Mouse (Mus musculus) kidney, embryonic 14.5 days (tissue): Measurements from ENCODE around the gene Chic2. TPM values are rescaled to one million over a fixed set of nuclear protein-coding genes. Genes with fewer than 3 reads are reported as not detected.

Experiments used
- ATAC-seq: fragments of 200-750 bp; cut with Nextera tagmentation; 2 replicates; pipeline ENCODE4 v1.8.0; 2017; ENCODE audit warnings: moderate number of reproducible peaks, mild to moderate bottlenecking, moderate TSS enrichment, moderate library complexity; ENCODE audit not compliant: low FRiP score, low TSS enrichment
- H3K27ac ChIP-seq: fragments of 300-500 bp; sonication (generic); 2 replicates; pipeline ENCODE4 v1.5.1; 2014; ENCODE audit warnings: low read depth, mild to moderate bottlenecking, low read length, moderate library complexity, mixed read lengths
- H3K27me3 ChIP-seq: fragments of 300-500 bp; sonication (generic); 2 replicates; pipeline ENCODE4 v1.6.1; 2014; ENCODE audit warnings: mild to moderate bottlenecking, low read length; ENCODE audit not compliant: control insufficient read depth, insufficient read depth
- H3K36me3 ChIP-seq: fragments of 300-500 bp; sonication (generic); 2 replicates; pipeline ENCODE4 v1.6.1; 2014; ENCODE audit warnings: low read length, mixed read lengths; ENCODE audit not compliant: control insufficient read depth, insufficient read depth
- H3K4me1 ChIP-seq: fragments of 300-500 bp; sonication (generic); 2 replicates; pipeline ENCODE4 v1.6.1; 2014; ENCODE audit warnings: low read length, mixed read lengths; ENCODE audit not compliant: control insufficient read depth, insufficient read depth
- H3K4me2 ChIP-seq: fragments of 300-500 bp; sonication (generic); replicated peaks from 2 replicates; pipeline ENCODE4 v1.6.1; 2014; ENCODE audit warnings: low read depth, mild to moderate bottlenecking, low read length
- H3K4me3 ChIP-seq: fragments of 300-500 bp; sonication (generic); 2 replicates; pipeline ENCODE4 v1.5.1; 2014; ENCODE audit warnings: mild to moderate bottlenecking, low read length
- H3K9ac ChIP-seq: fragments of 300-500 bp; sonication (generic); 2 replicates; pipeline ENCODE4 v1.6.1; 2014; ENCODE audit warnings: low read depth, mild to moderate bottlenecking, low read length, moderate library complexity
- H3K9me3 ChIP-seq: fragments of 300-500 bp; sonication (generic); 2 replicates; pipeline ENCODE4 v1.6.1; 2016; ENCODE audit warnings: low read length; ENCODE audit not compliant: control insufficient read depth
- WGBS: fragments of 180-500 bp; shearing (Covaris S2); extraction: QIAGEN DNeasy Blood & Tissue Kit; methylation state at CpG from one replicate; pipeline ENCODE4 v1.1.7; 2014; 5-methylcytosine and 5-hydroxymethylcytosine counted together
- polyA plus RNA-seq: library from polyadenylated mRNA; unstranded; fragments of >200 nt; fragmentation: Nextera tagmentation; extraction: Ambion mirVana; gene quantifications from 2 replicates; pipeline ENCODE4 v1.2.1, GENCODE M21; 2014

Gene Chic2
- polyA plus RNA-seq, 1 experiment from 2014 or later: 51.8 TPM

DNA sequence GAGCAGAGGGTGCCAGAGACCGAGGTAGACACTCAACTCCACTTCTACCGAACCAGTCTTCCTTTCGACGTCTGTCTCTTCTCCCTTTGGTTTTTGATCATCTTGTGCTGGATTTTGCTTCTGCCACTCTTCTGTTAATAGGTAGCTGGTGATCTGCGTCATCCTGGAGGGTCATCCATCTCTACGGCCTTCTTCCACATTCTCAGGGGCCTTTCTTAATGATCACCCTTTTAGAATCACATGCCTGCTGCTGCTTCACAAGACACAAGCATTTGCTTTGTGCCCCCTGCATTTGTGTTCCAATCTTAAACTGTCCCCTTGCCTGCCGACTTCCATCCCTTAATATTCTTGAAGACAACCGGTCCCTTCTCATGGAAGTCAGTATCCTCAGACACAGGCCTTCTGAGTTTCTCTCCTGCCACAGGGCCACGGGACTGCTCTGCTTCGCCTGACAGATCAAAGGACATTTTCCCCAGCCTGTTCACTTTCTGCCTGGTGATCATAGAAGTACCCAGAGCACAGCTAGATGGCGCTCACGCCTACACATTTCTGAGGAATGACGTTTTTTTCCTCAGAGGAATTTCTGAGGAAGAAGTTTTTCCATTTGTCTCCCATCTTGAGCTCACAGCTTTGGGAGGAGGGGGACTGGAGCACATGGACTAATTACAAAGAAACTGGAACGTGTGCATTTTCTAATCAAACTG, 83.6 kb downstream of the Chic2 start:
- Histone ChIP-seq H3K9ac (no peak overlapping the region), H3K36me3 (no peaks in the 10 kb centered on the region), H3K27me3 (no peaks in the 10 kb centered on the region; the same call in 1 of the 2 replicates), H3K4me3 (no peak overlapping the region), H3K4me1 (0 out of 2 replicates have a peak, but pooled peaks cover 7% of the 10 kb centered on the region), H3K9me3 (no peaks in the 10 kb centered on the region), H3K27ac (no peak overlapping the region), H3K4me2 (no peak overlapping the region)
- 23% methylated on average over 14 of the region's 14 CpGs for WGBS
- peak; percentile 84; the same call in 1 of the 2 replicates for ATAC-seq

DNA sequence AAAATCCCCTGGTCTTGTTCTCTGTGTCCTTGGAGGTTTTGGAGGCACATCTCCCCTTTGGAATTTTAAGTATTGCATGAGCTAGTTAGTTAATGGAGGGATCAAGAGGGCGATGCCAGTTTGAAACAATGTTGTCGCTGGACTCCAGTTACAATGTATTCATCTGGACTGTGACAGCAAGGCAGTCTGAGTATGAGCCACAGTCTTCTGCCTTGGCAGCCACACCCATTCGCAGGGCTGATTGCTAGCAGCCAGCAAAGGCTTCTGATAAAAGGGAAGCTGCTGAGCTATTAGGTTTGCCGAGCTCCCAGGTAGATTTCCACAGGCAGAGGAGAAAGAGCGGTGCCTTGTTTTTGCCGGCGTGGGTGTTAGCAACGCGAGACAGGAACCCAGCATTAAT, 84.3 kb downstream of the Chic2 start:
- Histone ChIP-seq H3K9ac (no peak overlapping the region), H3K4me2 (no peak overlapping the region), H3K9me3 (no peaks in the 10 kb centered on the region), H3K27ac (no peak overlapping the region), H3K4me3 (no peak overlapping the region), H3K4me1 (0 out of 2 replicates have a peak, but pooled peaks cover 8% of the 10 kb centered on the region), H3K27me3 (no peaks in the 10 kb centered on the region; the same call in 1 of the 2 replicates), H3K36me3 (no peaks in the 10 kb centered on the region)
- 64% methylated on average over 9 of the region's 9 CpGs for WGBS
- ATAC-seq: no peak

DNA sequence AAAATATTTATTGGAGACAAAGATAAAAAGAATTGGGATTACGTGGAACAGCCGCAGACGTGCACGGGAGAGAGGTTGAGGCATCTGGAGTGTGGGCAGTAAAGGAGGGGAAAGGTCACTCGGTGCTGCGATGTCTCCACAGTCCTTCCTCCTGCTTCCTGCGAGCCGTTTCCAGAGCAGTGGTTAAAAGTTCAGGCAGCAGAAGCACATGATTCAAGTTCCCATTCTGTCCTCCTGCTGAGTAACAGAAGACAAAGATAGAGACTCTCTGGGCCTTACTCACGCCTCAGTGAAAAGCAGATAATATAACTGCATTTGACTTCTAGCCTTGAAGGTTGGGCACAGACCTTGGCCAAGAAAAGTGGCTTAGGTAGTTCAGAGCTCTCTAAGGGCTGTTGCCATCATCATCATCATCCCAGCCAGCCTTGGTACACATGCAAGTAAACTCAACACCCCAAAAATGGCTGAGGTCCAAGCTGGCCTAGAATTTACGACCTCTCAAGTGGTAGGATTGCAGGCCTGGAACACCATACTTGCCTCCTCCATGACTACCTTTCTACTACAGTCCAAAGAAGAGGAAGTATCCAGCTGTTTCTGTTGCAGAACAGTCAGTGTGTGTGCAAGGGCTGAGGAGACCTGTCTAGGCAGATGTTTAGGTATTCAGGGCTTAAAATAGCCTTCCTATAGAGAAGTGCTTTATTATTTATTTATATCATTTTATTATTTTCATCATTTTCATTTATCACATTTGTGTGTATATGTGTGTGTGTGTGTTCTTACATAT, 87.1 kb downstream of the Chic2 start:
- no peaks in the 10 kb centered on the region; the same call in 1 of the 2 replicates for H3K27me3 ChIP-seq
- no peak overlapping the region for H3K4me2 ChIP-seq
- H3K9ac ChIP-seq: no peak overlapping the region
- 0 out of 2 replicates have a peak, but pooled peaks cover 8% of the 10 kb centered on the region for H3K4me1 ChIP-seq
- no peaks in the 10 kb centered on the region for H3K9me3 ChIP-seq
- WGBS: 35% methylated on average over 10 of the region's 10 CpGs
- H3K4me3 ChIP-seq: no peak overlapping the region
- no peaks in the 10 kb centered on the region for H3K36me3 ChIP-seq
- no peak overlapping the region for H3K27ac ChIP-seq
- no peak for ATAC-seq

DNA sequence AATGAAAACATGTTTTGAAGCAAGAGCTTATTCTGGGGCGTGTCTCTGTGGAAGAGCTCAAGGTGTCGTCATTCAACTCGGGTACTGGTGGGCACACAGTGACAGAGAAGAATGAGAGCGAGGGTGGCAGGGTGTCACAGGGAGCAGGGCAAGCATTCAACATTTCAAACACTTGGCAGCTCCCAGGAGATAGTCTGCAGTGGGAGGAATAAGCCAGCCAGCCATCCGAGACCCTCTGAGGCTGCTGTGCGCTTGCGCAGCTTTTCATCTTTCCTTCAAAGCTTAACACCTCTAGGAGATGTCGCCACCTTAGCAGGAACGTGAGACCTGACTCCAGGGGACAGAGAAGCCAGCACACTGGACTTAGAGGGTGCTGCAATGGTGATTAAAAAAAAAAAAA, 88.2 kb downstream of the Chic2 start:
- Histone ChIP-seq H3K9me3 (no peaks in the 10 kb centered on the region), H3K36me3 (no peaks in the 10 kb centered on the region), H3K4me1 (0 out of 2 replicates have a peak, but pooled peaks cover 8% of the 10 kb centered on the region), H3K27me3 (no peaks in the 10 kb centered on the region; the same call in 1 of the 2 replicates), H3K4me3 (no peak overlapping the region), H3K4me2 (peak overlapping the region; percentile 26), H3K9ac (no peak overlapping the region), H3K27ac (no peak overlapping the region)
- WGBS: 10% methylated on average over 9 of the region's 9 CpGs
- no peak for ATAC-seq

DNA sequence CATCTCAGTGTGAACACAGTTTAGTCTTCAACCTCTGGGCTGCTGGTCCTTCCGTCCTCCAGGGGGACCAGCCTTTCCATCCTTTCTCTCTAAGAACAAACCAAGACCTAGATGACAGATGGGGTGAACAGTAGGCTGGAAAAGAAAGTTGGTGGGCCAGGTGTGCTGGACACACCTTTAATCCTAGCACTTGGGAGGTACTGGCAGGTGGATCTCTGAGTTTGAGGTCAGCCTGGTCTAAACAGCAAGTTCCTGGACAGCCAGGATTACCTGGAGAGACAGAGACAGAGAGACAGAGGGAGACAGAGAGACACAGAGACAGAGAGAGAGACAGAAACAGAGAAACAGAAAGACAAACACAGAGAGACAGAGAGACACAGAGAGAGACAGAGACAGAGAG, 89.0 kb downstream of the Chic2 start:
- Histone ChIP-seq H3K4me2 (no peak overlapping the region), H3K9me3 (no peaks in the 10 kb centered on the region), H3K36me3 (no peaks in the 10 kb centered on the region), H3K4me3 (no peak overlapping the region), H3K27me3 (no peaks in the 10 kb centered on the region; the same call in 1 of the 2 replicates), H3K9ac (no peak overlapping the region), H3K4me1 (0 out of 2 replicates have a peak, but pooled peaks cover 8% of the 10 kb centered on the region), H3K27ac (no peak overlapping the region)
- ATAC-seq: no peak
- 76% methylated on average over 1 of the region's 1 CpGs for WGBS

DNA sequence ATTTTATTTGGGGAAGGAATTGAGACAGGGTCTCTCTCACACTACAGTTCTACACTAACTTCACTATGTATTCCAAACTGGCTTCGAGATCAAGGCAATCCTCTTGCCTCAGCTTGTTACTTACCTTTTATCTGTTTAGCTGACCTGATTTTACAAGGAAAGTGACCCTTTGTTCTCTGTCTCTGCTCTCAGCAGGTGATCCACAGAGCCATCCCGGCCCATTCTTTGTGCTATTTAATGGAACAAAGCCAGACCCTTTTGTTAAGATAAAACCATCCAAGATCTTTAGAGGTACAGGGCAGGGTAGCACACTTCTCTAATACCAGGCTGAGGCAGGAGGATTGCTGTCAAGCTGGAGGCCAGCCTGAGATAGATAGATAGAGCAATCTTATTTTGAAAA, 91.6 kb downstream of the Chic2 start:
- H3K9ac ChIP-seq: no peak overlapping the region
- no peak overlapping the region for H3K4me3 ChIP-seq
- WGBS: 41% methylated on average over 2 of the region's 2 CpGs
- no peak for ATAC-seq
- H3K4me1 ChIP-seq: 0 out of 2 replicates have a peak, but pooled peaks cover 8% of the 10 kb centered on the region
- no peaks in the 10 kb centered on the region for H3K36me3 ChIP-seq
- no peak overlapping the region for H3K27ac ChIP-seq
- H3K4me2 ChIP-seq: no peak overlapping the region
- H3K9me3 ChIP-seq: no peaks in the 10 kb centered on the region
- H3K27me3 ChIP-seq: no peaks in the 10 kb centered on the region; the same call in 1 of the 2 replicates

- WGBS: 73% methylated on average over 5 of the region's 5 CpGs
- ATAC-seq: no peak
- Histone ChIP-seq H3K9ac (no peak overlapping the region), H3K36me3 (no peaks in the 10 kb centered on the region), H3K9me3 (no peaks in the 10 kb centered on the region), H3K4me3 (no peak overlapping the region), H3K4me2 (no peak overlapping the region), H3K27me3 (no peaks in the 10 kb centered on the region; the same call in 1 of the 2 replicates), H3K4me1 (0 out of 2 replicates have a peak, but pooled peaks cover 4% of the 10 kb centered on the region), H3K27ac (no peak overlapping the region)
Observed at GRCm38 (mm10) chr5:74951375-74951774, 93.2 kb downstream of the Chic2 start.

DNA sequence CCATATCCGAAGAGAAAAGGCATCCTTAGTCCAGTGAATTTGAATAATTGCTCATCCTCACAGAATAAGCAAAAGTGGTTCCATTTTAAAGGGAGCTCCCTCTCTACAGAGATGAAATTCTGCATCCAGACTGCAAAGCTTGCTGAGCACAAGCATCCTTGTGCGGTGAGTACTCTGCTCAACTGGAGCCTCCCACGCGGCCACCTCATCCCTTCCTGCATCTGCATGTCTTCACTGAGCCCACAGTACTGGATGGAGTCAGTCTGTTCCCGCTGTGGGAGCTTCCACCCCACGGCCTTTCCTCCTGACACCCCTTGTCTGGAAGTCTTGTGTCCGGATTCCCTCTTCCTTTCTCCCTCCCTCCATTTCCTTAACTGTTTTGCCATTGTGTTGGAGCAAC, 95.3 kb downstream of the Chic2 start:
- Histone ChIP-seq H3K36me3 (no peaks in the 10 kb centered on the region), H3K4me1 (no peaks in the 10 kb centered on the region), H3K4me2 (no peak overlapping the region), H3K4me3 (no peak overlapping the region), H3K9ac (no peak overlapping the region), H3K27ac (no peak overlapping the region), H3K27me3 (peaks cover 4% of the 10 kb centered on the region; the same call in 1 of the 2 replicates), H3K9me3 (no peaks in the 10 kb centered on the region)
- no peak for ATAC-seq
- 57% methylated on average over 7 of the region's 7 CpGs for WGBS

DNA sequence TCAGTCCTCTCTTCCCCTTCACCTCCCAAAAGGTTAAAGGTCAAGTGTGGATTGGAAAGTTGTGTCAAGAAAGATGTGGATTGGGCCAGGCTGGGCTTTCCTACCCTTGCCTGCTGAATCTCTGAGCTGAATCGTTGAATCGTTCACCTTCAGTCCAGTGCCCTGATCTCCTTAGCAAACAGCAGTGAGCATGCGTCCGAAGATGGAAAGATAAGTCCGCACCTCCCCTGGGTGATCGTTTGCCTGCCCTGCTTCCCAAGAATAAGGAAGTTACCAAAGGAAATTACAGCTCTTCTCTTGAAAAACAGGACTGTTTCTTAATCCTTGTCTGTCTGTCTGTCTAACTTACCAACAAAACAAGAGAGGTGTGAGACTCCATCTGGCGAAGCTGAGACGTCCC, 96.1 kb downstream of the Chic2 start:
- Histone ChIP-seq H3K27me3 (peaks cover 4% of the 10 kb centered on the region), H3K4me3 (no peak overlapping the region), H3K27ac (no peak overlapping the region), H3K36me3 (no peaks in the 10 kb centered on the region), H3K9me3 (no peaks in the 10 kb centered on the region), H3K4me2 (no peak overlapping the region), H3K9ac (no peak overlapping the region), H3K4me1 (no peaks in the 10 kb centered on the region)
- ATAC-seq: no peak
- WGBS: 67% methylated on average over 8 of the region's 8 CpGs
